Mouse (Mus musculus) liver, embryonic 16.5 days (tissue): ENCODE results near the gene Cd82. TPM values are rescaled to one million over a fixed set of nuclear protein-coding genes. Genes with fewer than 3 reads are reported as not detected.

Experiments used
- ATAC-seq: fragments of 200-750 bp; cut with Nextera tagmentation; 2 replicates; pipeline ENCODE4 v1.8.0; 2017; ENCODE audit warnings: low read depth, mild to moderate bottlenecking, moderate number of reproducible peaks, moderate library complexity
- H3K27ac ChIP-seq: fragments of 300-500 bp; sonication (generic); 2 replicates; pipeline ENCODE4 v1.5.1; 2014; ENCODE audit warnings: mild to moderate bottlenecking, low read length
- H3K27me3 ChIP-seq: fragments of 300-500 bp; sonication (generic); 2 replicates; pipeline ENCODE4 v1.6.1; 2014; ENCODE audit warnings: low read depth, low read length, mixed read lengths; ENCODE audit not compliant: control insufficient read depth, insufficient read depth
- H3K36me3 ChIP-seq: fragments of 300-500 bp; sonication (generic); 2 replicates; pipeline ENCODE4 v1.6.1; 2014; ENCODE audit warnings: mild to moderate bottlenecking; ENCODE audit not compliant: control insufficient read depth, insufficient read depth
- H3K4me1 ChIP-seq: fragments of 300-500 bp; sonication (generic); 2 replicates; pipeline ENCODE4 v1.6.1; 2014; ENCODE audit warnings: low read depth, low read length, mixed read lengths; ENCODE audit not compliant: control insufficient read depth
- H3K4me2 ChIP-seq: fragments of 300-500 bp; sonication (generic); 2 replicates; pipeline ENCODE4 v1.6.1; 2014; ENCODE audit warnings: low read depth, low read length, mixed read lengths
- H3K4me3 ChIP-seq: fragments of 300-500 bp; sonication (generic); 2 replicates; pipeline ENCODE4 v1.5.1; 2014; ENCODE audit warnings: low read depth, mild to moderate bottlenecking, low read length
- H3K9ac ChIP-seq: fragments of 300-500 bp; sonication (generic); 2 replicates; pipeline ENCODE4 v1.6.1; 2014; ENCODE audit warnings: low read depth, low read length
- H3K9me3 ChIP-seq: fragments of 300-500 bp; sonication (generic); replicated peaks from 2 replicates; pipeline ENCODE4 v1.6.1; 2016; ENCODE audit warnings: low read length; ENCODE audit not compliant: control insufficient read depth
- WGBS: fragments of 180-500 bp; shearing (Covaris S2); extraction: QIAGEN DNeasy Blood & Tissue Kit; methylation state at CpG from one replicate; pipeline ENCODE4 v1.1.7; 2014; ENCODE audit not compliant: insufficient replicate concordance; 5-methylcytosine and 5-hydroxymethylcytosine counted together
- polyA plus RNA-seq: library from polyadenylated mRNA; unstranded; fragments of >200 nt; fragmentation: Nextera tagmentation; extraction: Ambion mirVana; gene quantifications from 2 replicates; pipeline ENCODE4 v1.2.1, GENCODE M21; 2015

Gene Cd82
- polyA plus RNA-seq, 1 experiment from 2014 or later: 112 TPM

- Histone ChIP-seq H3K27me3 (no peaks in the 10 kb centered on the region), H3K36me3 (no peaks in the 10 kb centered on the region), H3K27ac (peak overlapping the region; percentile 68), H3K9ac (peak overlapping the region; percentile 22), H3K9me3 (no peaks in the 10 kb centered on the region), H3K4me2 (no peak overlapping the region), H3K4me1 (peaks cover 96% of the 10 kb centered on the region), H3K4me3 (no peak overlapping the region)
- no peak for ATAC-seq
- WGBS: 81% methylated on average over 6 of the region's 6 CpGs
Observed at GRCm38 (mm10) chr2:93451219-93451938, 11.6 kb downstream of the Cd82 start.

- H3K4me2 ChIP-seq: no peak overlapping the region
- peak overlapping the region; percentile 68 for H3K27ac ChIP-seq
- peak overlapping the region; percentile 22 for H3K9ac ChIP-seq
- no peak overlapping the region for H3K4me3 ChIP-seq
- no peaks in the 10 kb centered on the region for H3K9me3 ChIP-seq
- peaks cover 96% of the 10 kb centered on the region for H3K4me1 ChIP-seq
- ATAC-seq: no peak
- no peaks in the 10 kb centered on the region for H3K36me3 ChIP-seq
- H3K27me3 ChIP-seq: no peaks in the 10 kb centered on the region
- 72% methylated on average over 7 of the region's 7 CpGs for WGBS
Observed at GRCm38 (mm10) chr2:93450695-93451094, 12.2 kb downstream of the Cd82 start.

- Histone ChIP-seq H3K27me3 (no peaks in the 10 kb centered on the region), H3K36me3 (no peaks in the 10 kb centered on the region; the same call in 1 of the 2 replicates), H3K9me3 (no peaks in the 10 kb centered on the region), H3K27ac (peak overlapping the region; percentile 8; the same call in 1 of the 2 replicates), H3K9ac (peak overlapping the region; percentile 22; the same call in 1 of the 2 replicates), H3K4me3 (no peak overlapping the region), H3K4me2 (no peak overlapping the region), H3K4me1 (peaks cover 98% of the 10 kb centered on the region)
- 33% methylated on average over 2 of the region's 2 CpGs for WGBS
- no peak for ATAC-seq
Observed at GRCm38 (mm10) chr2:93449657-93450056, 13.3 kb downstream of the Cd82 start.

- peak overlapping the region; percentile 59 for H3K9ac ChIP-seq
- H3K27ac ChIP-seq: peak overlapping the region; percentile 90
- ATAC-seq: no peak
- no peaks in the 10 kb centered on the region for H3K27me3 ChIP-seq
- H3K9me3 ChIP-seq: no peaks in the 10 kb centered on the region
- H3K4me3 ChIP-seq: no peak overlapping the region
- WGBS: 62% methylated on average over 5 of the region's 5 CpGs
- no peak overlapping the region for H3K4me2 ChIP-seq
- H3K4me1 ChIP-seq: peaks cover 91% of the 10 kb centered on the region
- no peaks in the 10 kb centered on the region; the same call in 1 of the 2 replicates for H3K36me3 ChIP-seq
Observed at GRCm38 (mm10) chr2:93448774-93449173, 14.2 kb downstream of the Cd82 start.

- H3K9me3 ChIP-seq: no peaks in the 10 kb centered on the region
- peak overlapping the region; percentile 90 for H3K27ac ChIP-seq
- 34% methylated on average over 6 of the region's 6 CpGs for WGBS
- peaks cover 3% of the 10 kb centered on the region; the same call in 1 of the 2 replicates for H3K36me3 ChIP-seq
- H3K9ac ChIP-seq: peak overlapping the region; percentile 59
- peak; percentile 91 for ATAC-seq
- no peaks in the 10 kb centered on the region for H3K27me3 ChIP-seq
- peak overlapping the region; percentile 63 for H3K4me2 ChIP-seq
- H3K4me3 ChIP-seq: peak overlapping the region; percentile 29
- H3K4me1 ChIP-seq: peaks cover 81% of the 10 kb centered on the region
Observed at GRCm38 (mm10) chr2:93447500-93448249, 15.3 kb downstream of the Cd82 start.

GRCm38 (mm10) chr2:93446606-93447353 lies 16.2 kb downstream of the Cd82 start:
- ATAC-seq: no peak
- WGBS: 44% methylated on average over 13 of the region's 13 CpGs
- peak overlapping the region; percentile 35; the same call in 1 of the 2 replicates for H3K4me2 ChIP-seq
- H3K4me3 ChIP-seq: no peak overlapping the region
- H3K27ac ChIP-seq: peak overlapping the region; percentile 90
- H3K4me1 ChIP-seq: peaks cover 72% of the 10 kb centered on the region
- peaks cover 8% of the 10 kb centered on the region for H3K36me3 ChIP-seq
- H3K9ac ChIP-seq: peak overlapping the region; percentile 59
- no peaks in the 10 kb centered on the region for H3K9me3 ChIP-seq
- no peaks in the 10 kb centered on the region for H3K27me3 ChIP-seq

GRCm38 (mm10) chr2:93445237-93445651 lies 17.7 kb downstream of the Cd82 start:
- H3K27me3 ChIP-seq: no peaks in the 10 kb centered on the region
- no peak overlapping the region for H3K4me3 ChIP-seq
- H3K27ac ChIP-seq: peak overlapping the region; percentile 90
- WGBS: 72% methylated on average over 5 of the region's 5 CpGs
- peak overlapping the region; percentile 14; the same call in 1 of the 2 replicates for H3K4me2 ChIP-seq
- no peaks in the 10 kb centered on the region for H3K9me3 ChIP-seq
- ATAC-seq: peak; percentile 10; the same call in 1 of the 2 replicates
- H3K9ac ChIP-seq: no peak overlapping the region
- peaks cover 11% of the 10 kb centered on the region for H3K36me3 ChIP-seq
- peaks cover 57% of the 10 kb centered on the region for H3K4me1 ChIP-seq

- no peak for ATAC-seq
- no peak overlapping the region for H3K9ac ChIP-seq
Observed at GRCm38 (mm10) chr2:93444280-93444679, 18.7 kb downstream of the Cd82 start.

More at GRCm38 (mm10) chr2:93444280-93444679, 18.7 kb downstream of the Cd82 start:
- no peaks in the 10 kb centered on the region for H3K9me3 ChIP-seq
- H3K27me3 ChIP-seq: no peaks in the 10 kb centered on the region
- no peak overlapping the region for H3K27ac ChIP-seq
- no peak overlapping the region for H3K4me3 ChIP-seq
- no peak overlapping the region for H3K4me2 ChIP-seq
- H3K36me3 ChIP-seq: peaks cover 11% of the 10 kb centered on the region
- WGBS: 69% methylated on average over 7 of the region's 7 CpGs
- H3K4me1 ChIP-seq: peaks cover 48% of the 10 kb centered on the region
